Mouse (Mus musculus): Measurements from ENCODE around the gene Oser1. TPM values are rescaled to one million over a fixed set of nuclear protein-coding genes. Genes with fewer than 3 reads are reported as not detected.

Gene Oser1
- total and polyA plus RNA-seq, 3 experiments, result 43.8 to 53.9 TPM; not detected in 1

DNA sequence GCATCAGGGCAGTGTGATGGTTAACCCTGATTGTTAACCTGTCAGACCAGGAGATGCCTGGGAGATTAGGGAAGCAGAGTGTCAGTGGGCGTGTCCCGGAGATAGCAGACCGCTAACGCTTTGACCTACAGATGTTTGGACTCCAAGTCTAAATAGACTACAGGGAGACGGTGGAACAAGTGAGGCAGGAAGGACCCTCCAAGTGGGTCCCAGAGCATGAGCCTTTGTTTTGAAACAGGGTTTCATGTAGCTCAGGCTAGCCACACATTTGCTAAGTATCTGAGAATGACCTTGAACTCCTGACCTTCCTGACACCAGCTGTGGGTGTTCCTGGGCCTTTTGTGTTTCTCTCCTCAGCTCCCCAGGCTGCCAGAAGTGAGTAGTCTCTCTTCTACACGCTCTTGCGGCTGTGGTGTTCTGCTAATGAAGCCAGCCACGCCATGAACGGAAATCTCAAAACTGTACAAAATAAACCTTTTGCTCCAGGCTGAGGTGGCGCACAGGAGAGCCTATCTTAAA is 38.8 kb upstream of the Oser1 start:
- H3K27ac ChIP-seq (ENCODE audit: control insufficient read depth, low read depth, low read length), result no peak overlapping the region
- TF ChIP-seq POLR2AphosphoS5 (IDR thresholded peaks at IDR 0.05; ENCODE audit: borderline replicate concordance, low read depth, low read length) (no peak), MAX (IDR thresholded peaks at IDR 0.05; ENCODE audit: low read length) (no peak), KAT2A (conservative IDR thresholded peaks at IDR 0.05; ENCODE audit: low read depth, low read length) (no peak), ZMIZ1 (IDR thresholded peaks at IDR 0.05; ENCODE audit: low read depth, low read length) (no peak), BHLHE40 (IDR thresholded peaks at IDR 0.05; ENCODE audit: borderline replicate concordance, low read depth, low read length) (no peak), NELFE (IDR thresholded peaks at IDR 0.05; ENCODE audit: low read depth, low read length) (no peak), MAFK (IDR thresholded peaks at IDR 0.05; ENCODE audit: borderline replicate concordance, low read depth, low read length) (no peak), SIN3A (IDR thresholded peaks at IDR 0.05; ENCODE audit: low read length) (no peak), MYC (IDR thresholded peaks at IDR 0.05; ENCODE audit: low read depth, low read length) (no peak), HCFC1 (IDR thresholded peaks at IDR 0.05; ENCODE audit: low read depth, low read length) (no peak), POLR2A (IDR thresholded peaks at IDR 0.05; ENCODE audit: control insufficient read depth in 1 of 2, insufficient read depth in 1 of 2, low read depth in 1 of 2, low read length in 2 of 2, poor library complexity in 1 of 2) (no peak), CTCF (IDR thresholded peaks at IDR 0.05 in 2 of 3, conservative IDR thresholded peaks at IDR 0.05 in 1 of 3; ENCODE audit: control insufficient read depth in 1 of 3, insufficient read depth in 1 of 3, low read depth in 2 of 3, low read length in 3 of 3, poor library complexity in 1 of 3, severe bottlenecking in 1 of 3) (no peak), UBTF (IDR thresholded peaks at IDR 0.05; ENCODE audit: borderline replicate concordance, insufficient read depth, low read depth, low read length) (no peak), EP300 (IDR thresholded peaks at IDR 0.05; ENCODE audit: low read depth in 1 of 2, low read length in 2 of 2) (no peak), MEF2A (IDR thresholded peaks at IDR 0.05; ENCODE audit: extremely low read depth, insufficient replicate concordance, low read depth, low read length, poor library complexity, severe bottlenecking) (no peak), JUND (IDR thresholded peaks at IDR 0.05; ENCODE audit: low read depth, low read length) (no peak)
- DNase-seq (ENCODE audit: low read depth, low spot score), result no peak

DNA sequence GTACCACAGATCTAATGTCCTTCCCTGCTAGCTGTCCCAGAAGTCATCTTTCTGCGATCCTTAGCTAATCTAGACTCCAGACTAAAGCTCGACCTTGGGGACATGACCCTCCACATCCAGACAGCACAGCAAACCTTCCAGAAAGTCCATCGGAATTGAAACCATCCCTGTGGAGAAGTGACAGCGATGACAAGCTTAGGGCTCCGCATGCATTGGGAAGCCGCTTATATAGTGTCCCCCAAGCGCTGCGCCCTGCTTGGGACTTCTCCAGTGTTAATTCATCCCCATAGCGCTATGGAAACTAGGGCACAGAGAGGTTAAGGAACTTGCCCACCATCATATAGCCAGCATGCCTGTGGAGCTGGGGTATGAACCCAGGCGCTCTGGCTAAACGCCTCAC is 38.3 kb upstream of the Oser1 start:
- H3K4me3 ChIP-seq (ENCODE audit: control insufficient read depth in 1 of 2, insufficient read depth in 1 of 2, low read depth in 2 of 2, low read length in 2 of 2), result no peak overlapping the region
- no peaks in the 10 kb centered on the region for H3K79me2 ChIP-seq (ENCODE audit: control insufficient read depth, insufficient read depth, low read length, poor library complexity)
- H3K9ac ChIP-seq (ENCODE audit: control insufficient read depth, low read depth, low read length, poor library complexity, severe bottlenecking), result no peak overlapping the region
- H3K36me3 ChIP-seq (ENCODE audit: control insufficient read depth in 1 of 2, insufficient read depth in 2 of 2, low read length in 2 of 2), result peaks cover 0 to 3% of the 10 kb centered on the region in 2 experiments; a peak in 2 of 4 replicates
- no peak for DNase-seq (ENCODE audit: low read depth, low spot score)
- H3K27ac ChIP-seq (ENCODE audit: control insufficient read depth, low read depth, low read length), result no peak overlapping the region
- no peaks in the 10 kb centered on the region for H3K27me3 ChIP-seq (ENCODE audit: control insufficient read depth in 1 of 2, insufficient read depth in 2 of 2, low read length in 2 of 2)
- TF ChIP-seq BHLHE40 (IDR thresholded peaks at IDR 0.05; ENCODE audit: borderline replicate concordance, low read depth, low read length) (no peak), ZKSCAN1 (IDR thresholded peaks at IDR 0.05; ENCODE audit: low read depth, low read length) (no peak), JUND (IDR thresholded peaks at IDR 0.05; ENCODE audit: low read depth, low read length) (no peak), MXI1 (IDR thresholded peaks at IDR 0.05; ENCODE audit: low read depth, low read length) (no peak), USF2 (IDR thresholded peaks at IDR 0.05; ENCODE audit: borderline replicate concordance in 1 of 2, insufficient read depth in 1 of 2, low read depth in 1 of 2, low read length in 2 of 2) (no peak), ZC3H11A (IDR thresholded peaks at IDR 0.05; ENCODE audit: low read depth, low read length) (no peak), MYB (IDR thresholded peaks at IDR 0.05; ENCODE audit: low read depth, low read length) (no peak), KAT2A (conservative IDR thresholded peaks at IDR 0.05; ENCODE audit: low read depth, low read length) (no peak), NRF1 (IDR thresholded peaks at IDR 0.05; ENCODE audit: insufficient read depth, low read depth, low read length, poor library complexity, severe bottlenecking) (no peak), ETS1 (IDR thresholded peaks at IDR 0.05; ENCODE audit: low read depth, low read length) (no peak), SMC3 (IDR thresholded peaks at IDR 0.05; ENCODE audit: low read depth, low read length) (no peak), MAX (IDR thresholded peaks at IDR 0.05; ENCODE audit: low read length) (no peak), CTCF (IDR thresholded peaks at IDR 0.05 in 2 of 3, conservative IDR thresholded peaks at IDR 0.05 in 1 of 3; ENCODE audit: control insufficient read depth in 1 of 3, insufficient read depth in 1 of 3, low read depth in 2 of 3, low read length in 3 of 3, poor library complexity in 1 of 3, severe bottlenecking in 1 of 3) (no peak)
- H3K9me3 ChIP-seq (replicated peaks; ENCODE audit: insufficient read depth, low read length), result no peaks in the 10 kb centered on the region
- H3K4me1 ChIP-seq (ENCODE audit: control insufficient read depth in 1 of 2, insufficient read depth in 2 of 2, low read length in 2 of 2), result peaks cover 0 to 17% of the 10 kb centered on the region in 2 experiments; a peak in 2 of 4 replicates

More for the DNA sequence above, 38.8 kb upstream of the Oser1 start:
- Histone ChIP-seq H3K4me1 (ENCODE audit: control insufficient read depth in 1 of 2, insufficient read depth in 2 of 2, low read length in 2 of 2) (peaks cover 0 to 12% of the 10 kb centered on the region in 2 experiments; a peak in 2 of 4 replicates), H3K9ac (ENCODE audit: control insufficient read depth, low read depth, low read length, poor library complexity, severe bottlenecking) (no peak overlapping the region), H3K4me3 (ENCODE audit: control insufficient read depth in 1 of 2, insufficient read depth in 1 of 2, low read depth in 2 of 2, low read length in 2 of 2) (no peak overlapping the region), H3K79me2 (ENCODE audit: control insufficient read depth, insufficient read depth, low read length, poor library complexity) (no peaks in the 10 kb centered on the region), H3K27me3 (ENCODE audit: control insufficient read depth in 1 of 2, insufficient read depth in 2 of 2, low read length in 2 of 2) (no peaks in the 10 kb centered on the region), H3K36me3 (ENCODE audit: control insufficient read depth in 1 of 2, insufficient read depth in 2 of 2, low read length in 2 of 2) (peaks cover 0 to 3% of the 10 kb centered on the region in 2 experiments; a peak in 2 of 4 replicates), H3K9me3 (replicated peaks; ENCODE audit: insufficient read depth, low read length) (no peaks in the 10 kb centered on the region)

All from MEL (cell line).